Mouse (Mus musculus) intestine, embryonic 15.5 days (tissue): ENCODE measurements around the gene Extl2. TPM values are rescaled to one million over a fixed set of nuclear protein-coding genes. Genes with fewer than 3 reads are reported as not detected.
A peak's percentile ranks its signal among the peaks of the same experiment; 100 is the strongest.

ENCODE experiments used
- ATAC-seq: fragments of 200-750 bp; cut with Nextera tagmentation; 2 replicates; pipeline ENCODE4 v1.8.0; 2017; ENCODE audit warnings: moderate TSS enrichment, moderate library complexity
- H3K27ac ChIP-seq: fragments of 300-500 bp; sonication (generic); 2 replicates; pipeline ENCODE4 v1.5.1; 2015; ENCODE audit warnings: mild to moderate bottlenecking, inconsistent platforms
- H3K27me3 ChIP-seq: fragments of 300-500 bp; sonication (generic); replicated peaks from 2 replicates; pipeline ENCODE4 v1.6.1; 2015; ENCODE audit warnings: inconsistent platforms
- H3K36me3 ChIP-seq: fragments of 300-500 bp; sonication (generic); 2 replicates; pipeline ENCODE4 v1.6.1; 2015; ENCODE audit warnings: inconsistent platforms
- H3K4me1 ChIP-seq: fragments of 300-500 bp; sonication (generic); replicated peaks from 2 replicates; pipeline ENCODE4 v1.6.1; 2015; ENCODE audit warnings: inconsistent platforms
- H3K4me2 ChIP-seq: fragments of 300-500 bp; sonication (generic); replicated peaks from 2 replicates; pipeline ENCODE4 v1.6.1; 2015; ENCODE audit warnings: mild to moderate bottlenecking, inconsistent platforms
- H3K4me3 ChIP-seq: fragments of 300-500 bp; sonication (generic); replicated peaks from 2 replicates; pipeline ENCODE4 v1.5.1; 2015; ENCODE audit warnings: inconsistent platforms
- H3K9ac ChIP-seq: fragments of 300-500 bp; sonication (generic); 2 replicates; pipeline ENCODE4 v1.6.1; 2015; ENCODE audit warnings: inconsistent platforms
- H3K9me3 ChIP-seq: fragments of 300-500 bp; sonication (generic); 2 replicates; pipeline ENCODE4 v1.6.1; 2016; ENCODE audit warnings: inconsistent platforms
- WGBS: fragments of 180-500 bp; shearing (Covaris S2); methylation state at CpG from one replicate; pipeline ENCODE4 v1.1.7; 2015; 5-methylcytosine and 5-hydroxymethylcytosine counted together
- polyA plus RNA-seq: library from polyadenylated mRNA; unstranded; fragments of >200 nt; fragmentation: Nextera tagmentation; extraction: Ambion mirVana; gene quantifications from 2 replicates; pipeline ENCODE4 v1.2.1, GENCODE M21; 2015

Gene Extl2
- polyA plus RNA-seq, 1 experiment from 2014 or later: 17.6 TPM

- WGBS: 16% methylated on average over 1 of the region's 1 CpGs
- H3K4me1 ChIP-seq: no peaks in the 10 kb centered on the region
- H3K9ac ChIP-seq: no peak overlapping the region
- no peaks in the 10 kb centered on the region for H3K9me3 ChIP-seq
- H3K36me3 ChIP-seq: peaks cover 18% of the 10 kb centered on the region; the same call in 1 of the 2 replicates
- H3K27ac ChIP-seq: no peak overlapping the region
- no peak overlapping the region for H3K4me2 ChIP-seq
- ATAC-seq: no peak
- no peaks in the 10 kb centered on the region for H3K27me3 ChIP-seq
- no peak overlapping the region for H3K4me3 ChIP-seq
Observed at GRCm38 (mm10) chr3:115979000-115979399, 28.3 kb upstream of the Extl2 start.

- Histone ChIP-seq H3K9ac (no peak overlapping the region), H3K4me1 (no peaks in the 10 kb centered on the region), H3K4me2 (no peak overlapping the region), H3K36me3 (peaks cover 15% of the 10 kb centered on the region; the same call in 1 of the 2 replicates), H3K27me3 (no peaks in the 10 kb centered on the region), H3K9me3 (no peaks in the 10 kb centered on the region), H3K4me3 (no peak overlapping the region), H3K27ac (no peak overlapping the region)
- no peak for ATAC-seq
- 96% methylated on average over 8 of the region's 8 CpGs for WGBS
Observed at GRCm38 (mm10) chr3:115983217-115983616, 24.0 kb upstream of the Extl2 start.

GRCm38 (mm10) chr3:115984653-115985052 is 22.6 kb upstream of the Extl2 start:
- Histone ChIP-seq H3K9me3 (no peaks in the 10 kb centered on the region), H3K27me3 (no peaks in the 10 kb centered on the region), H3K36me3 (peaks cover 21% of the 10 kb centered on the region; the same call in 1 of the 2 replicates), H3K27ac (no peak overlapping the region), H3K4me2 (no peak overlapping the region), H3K4me3 (no peak overlapping the region), H3K9ac (no peak overlapping the region), H3K4me1 (no peaks in the 10 kb centered on the region)
- ATAC-seq: no peak
- 94% methylated on average over 9 of the region's 9 CpGs for WGBS

- H3K9me3 ChIP-seq: no peaks in the 10 kb centered on the region
- WGBS: 69% methylated on average over 9 of the region's 9 CpGs
- H3K27ac ChIP-seq: no peak overlapping the region
- H3K27me3 ChIP-seq: no peaks in the 10 kb centered on the region
- peaks cover 21% of the 10 kb centered on the region; the same call in 1 of the 2 replicates for H3K36me3 ChIP-seq
- no peaks in the 10 kb centered on the region for H3K4me1 ChIP-seq
- H3K9ac ChIP-seq: no peak overlapping the region
- no peak overlapping the region for H3K4me3 ChIP-seq
- ATAC-seq: no peak
- no peak overlapping the region for H3K4me2 ChIP-seq
Observed at GRCm38 (mm10) chr3:115985183-115985892, 21.9 kb upstream of the Extl2 start.

GRCm38 (mm10) chr3:115992103-115992502 is 15.2 kb upstream of the Extl2 start:
- H3K27me3 ChIP-seq: no peaks in the 10 kb centered on the region
- WGBS: 52% methylated on average over 4 of the region's 4 CpGs
- H3K9ac ChIP-seq: no peak overlapping the region
- H3K4me3 ChIP-seq: no peak overlapping the region
- H3K9me3 ChIP-seq: no peaks in the 10 kb centered on the region
- peak; percentile 44; the same call in 1 of the 2 replicates for ATAC-seq
- H3K4me2 ChIP-seq: no peak overlapping the region
- 0 out of 2 replicates have a peak, but pooled peaks cover 8% of the 10 kb centered on the region for H3K36me3 ChIP-seq
- H3K27ac ChIP-seq: no peak overlapping the region
- H3K4me1 ChIP-seq: 0 out of 2 replicates have a peak, but pooled peaks cover 2% of the 10 kb centered on the region

GRCm38 (mm10) chr3:115992588-115992987 is 14.7 kb upstream of the Extl2 start:
- Histone ChIP-seq H3K9ac (no peak overlapping the region), H3K36me3 (0 out of 2 replicates have a peak, but pooled peaks cover 7% of the 10 kb centered on the region), H3K27ac (0 out of 2 replicates have a peak overlapping the region, but pooled peaks have one; percentile 6), H3K4me3 (no peak overlapping the region), H3K4me2 (0 out of 2 replicates have a peak overlapping the region, but pooled peaks have one; percentile 0), H3K27me3 (no peaks in the 10 kb centered on the region), H3K9me3 (no peaks in the 10 kb centered on the region), H3K4me1 (0 out of 2 replicates have a peak, but pooled peaks cover 2% of the 10 kb centered on the region)
- peak; percentile 75 for ATAC-seq
- 65% methylated on average over 4 of the region's 4 CpGs for WGBS

GRCm38 (mm10) chr3:115993025-115993424 is 14.2 kb upstream of the Extl2 start:
- Histone ChIP-seq H3K27ac (0 out of 2 replicates have a peak overlapping the region, but pooled peaks have one; percentile 27), H3K4me1 (0 out of 2 replicates have a peak, but pooled peaks cover 2% of the 10 kb centered on the region), H3K4me2 (peak overlapping the region; percentile 0; the same call in 1 of the 2 replicates), H3K9ac (no peak overlapping the region), H3K9me3 (no peaks in the 10 kb centered on the region), H3K27me3 (no peaks in the 10 kb centered on the region), H3K36me3 (peaks cover 8% of the 10 kb centered on the region; the same call in 1 of the 2 replicates), H3K4me3 (no peak overlapping the region)
- peak; percentile 93 for ATAC-seq
- 53% methylated on average over 10 of the region's 10 CpGs for WGBS

GRCm38 (mm10) chr3:115996929-115997328 is 10.3 kb upstream of the Extl2 start:
- no peak overlapping the region for H3K4me2 ChIP-seq
- H3K27me3 ChIP-seq: no peaks in the 10 kb centered on the region
- H3K36me3 ChIP-seq: peaks cover 10% of the 10 kb centered on the region; the same call in 1 of the 2 replicates
- H3K9ac ChIP-seq: no peak overlapping the region
- H3K9me3 ChIP-seq: no peaks in the 10 kb centered on the region
- no peak overlapping the region for H3K27ac ChIP-seq
- no peak for ATAC-seq
- 81% methylated on average over 5 of the region's 5 CpGs for WGBS
- no peak overlapping the region for H3K4me3 ChIP-seq
- 0 out of 2 replicates have a peak, but pooled peaks cover 2% of the 10 kb centered on the region for H3K4me1 ChIP-seq

- Histone ChIP-seq H3K4me1 (0 out of 2 replicates have a peak, but pooled peaks cover 4% of the 10 kb centered on the region), H3K27ac (peak overlapping the region; percentile 93), H3K36me3 (0 out of 2 replicates have a peak, but pooled peaks cover 3% of the 10 kb centered on the region), H3K4me2 (peak overlapping the region; percentile 84), H3K9ac (peak overlapping the region; percentile 79), H3K4me3 (peak overlapping the region; percentile 77), H3K27me3 (no peaks in the 10 kb centered on the region), H3K9me3 (no peaks in the 10 kb centered on the region)
- ATAC-seq: no peak; the same call in 1 of the 2 replicates
- 5% methylated on average over 12 of the region's 12 CpGs for WGBS
Observed at GRCm38 (mm10) chr3:116006284-116006977, 831 bp upstream of the Extl2 start.

- WGBS: under 1% methylated on average over 12 of the region's 12 CpGs
- ATAC-seq: peak; percentile 66
- H3K4me2 ChIP-seq: peak overlapping the region; percentile 84
- H3K36me3 ChIP-seq: 0 out of 2 replicates have a peak, but pooled peaks cover 3% of the 10 kb centered on the region
- H3K4me3 ChIP-seq: peak overlapping the region; percentile 77
- no peaks in the 10 kb centered on the region for H3K27me3 ChIP-seq
- peak overlapping the region; percentile 79 for H3K9ac ChIP-seq
- peak overlapping the region; percentile 93 for H3K27ac ChIP-seq
- H3K9me3 ChIP-seq: no peaks in the 10 kb centered on the region
- 0 out of 2 replicates have a peak, but pooled peaks cover 4% of the 10 kb centered on the region for H3K4me1 ChIP-seq
Observed at GRCm38 (mm10) chr3:116007941-116008440, 729 bp downstream of the Extl2 start.

GRCm38 (mm10) chr3:116009622-116010344 is 2.5 kb downstream of the Extl2 start:
- 87% methylated on average over 17 of the region's 17 CpGs for WGBS
- Histone ChIP-seq H3K9ac (no peak overlapping the region), H3K4me2 (no peak overlapping the region), H3K9me3 (no peaks in the 10 kb centered on the region), H3K36me3 (no peaks in the 10 kb centered on the region), H3K27ac (no peak overlapping the region), H3K4me3 (no peak overlapping the region), H3K27me3 (no peaks in the 10 kb centered on the region), H3K4me1 (0 out of 2 replicates have a peak, but pooled peaks cover 4% of the 10 kb centered on the region)
- ATAC-seq: no peak
